Mouse (Mus musculus) left cerebral cortex, postnatal 4 days (tissue): ENCODE results near the gene Drg1. TPM values are rescaled to one million over a fixed set of nuclear protein-coding genes. Genes with fewer than 3 reads are reported as not detected.
"Not testable (repeated sequence)": the region's sequence is repeated elsewhere in the genome, so short reads cannot be mapped to it uniquely, and the experiment has no call there.

Experiments used
- DNase-seq: peaks from one replicate; pipeline ENCODE4 v3.0.0-alpha.2; 2022
- intact Hi-C: fragments of 180-260 bp; cut with DNase I; formaldehyde crosslinking; loops from one replicate; pipeline ENCODE4 v1.15.1; 2025
- total RNA-seq, 2 experiments: library from RNA; stranded (reverse); gene quantifications; 2 replicates each; pipeline ENCODE4 v1.2.3; 2021

Gene Drg1
- total RNA-seq, 2 experiments from 2014 or later: 86.1 to 96.8 TPM

- DNase-seq, intact Hi-C loops: not testable (repeated sequence)
Observed at GRCm38 (mm10) chr11:3145359-3146165, 120.7 kb downstream of the Drg1 start.

- DNase-seq, intact Hi-C loops: not testable (repeated sequence)
Observed at GRCm38 (mm10) chr11:3143984-3144383, 122.2 kb downstream of the Drg1 start.

- intact Hi-C loops: not testable (repeated sequence)
Observed at GRCm38 (mm10) chr11:3142413-3142812, 123.8 kb downstream of the Drg1 start.

GRCm38 (mm10) chr11:3140967-3141535 is 125.2 kb downstream of the Drg1 start:
- intact Hi-C loops, DNase-seq: not testable (repeated sequence)

More at GRCm38 (mm10) chr11:3142413-3142812, 123.8 kb downstream of the Drg1 start:
- DNase-seq: peak; percentile 65

GRCm38 (mm10) chr11:3138323-3138722 is 127.9 kb downstream of the Drg1 start:
- intact Hi-C loops: not testable (repeated sequence)
- peak; percentile 45 for DNase-seq

Other genes starting within 250 kb of the Drg1 start
- 100 to 1,000 TPM in 1 of 2 experiments, 10 to 100 TPM in 1; 76.6 to 108 TPM for gene Sfi1, start 73.0 kb downstream of the Drg1 start, total RNA-seq
- 10 to 100 TPM; 73.6 to 76.8 TPM for gene Eif4enif1, start 64.0 kb downstream of the Drg1 start, total RNA-seq
- 10 to 100 TPM; 62.5 to 62.9 TPM for gene Patz1, start 22.5 kb upstream of the Drg1 start, total RNA-seq
- gene Pik3ip1, start 64.0 kb upstream of the Drg1 start, total RNA-seq: 10 to 100 TPM; 22.9 to 23.4 TPM
- 100 to 1,000 TPM; 135 to 140 TPM for gene Limk2, start 142.8 kb upstream of the Drg1 start, total RNA-seq
- gene Rnf185, start 185.9 kb upstream of the Drg1 start, total RNA-seq: 10 to 100 TPM; 23.5 to 24.7 TPM
- gene Pla2g3, start 221.9 kb upstream of the Drg1 start, total RNA-seq: 10 to 100 TPM; 14.6 to 15.4 TPM
- gene Inpp5j, start 238.4 kb upstream of the Drg1 start, total RNA-seq: 10 to 100 TPM; 15.5 to 20.3 TPM
- gene Selenom, start 248.3 kb upstream of the Drg1 start, total RNA-seq: 100 to 1,000 TPM; 163 to 165 TPM